Mouse (Mus musculus) kidney, postnatal 4 days (tissue): ENCODE data around the gene Gapdh.
A peak's percentile ranks its signal among the peaks of the same experiment; 100 is the strongest.
"Not testable (repeated sequence)": the region's sequence is repeated elsewhere in the genome, so short reads cannot be mapped to it uniquely, and the experiment has no call there.

Source experiments
- DNase-seq, 2 experiments: peaks; one replicate each; pipeline ENCODE4 v3.0.0; 2021; ENCODE audit warnings: mixed read lengths in 2 of 2

The Gapdh gene

GRCm38 (mm10) chr6:125166861-125167650 lies 789 bp upstream of the Gapdh start:
- DNase-seq: peak in 1 of 2 experiments; percentile 40

GRCm38 (mm10) chr6:125165328-125165891 lies 857 bp downstream of the Gapdh start:
- DNase-seq: peak; percentile 97 to 98

- peak; percentile 76 to 88 for DNase-seq
Observed at GRCm38 (mm10) chr6:125164672-125165327, 1.5 kb downstream of the Gapdh start.

GRCm38 (mm10) chr6:125163801-125164657 lies 2.2 kb downstream of the Gapdh start:
- peak in 1 of 2 experiments; percentile 57 for DNase-seq

- DNase-seq: not testable (repeated sequence)
Observed at GRCm38 (mm10) chr6:125162615-125163305, 3.5 kb downstream of the Gapdh start.

GRCm38 (mm10) chr6:125161971-125162370 lies 4.3 kb downstream of the Gapdh start:
- peak; percentile 82 to 84 for DNase-seq

- DNase-seq: peak; percentile 73 to 82
Observed at GRCm38 (mm10) chr6:125160854-125161760, 5.2 kb downstream of the Gapdh start.

GRCm38 (mm10) chr6:125160558-125160853 lies 5.8 kb downstream of the Gapdh start:
- DNase-seq: no peak

GRCm38 (mm10) chr6:125159773-125160557 lies 6.3 kb downstream of the Gapdh start:
- DNase-seq: no peak

- no peak for DNase-seq
Observed at GRCm38 (mm10) chr6:125158944-125159492, 7.2 kb downstream of the Gapdh start.

- peak in 1 of 2 experiments; percentile 45 for DNase-seq
Observed at GRCm38 (mm10) chr6:125156903-125157614, 9.2 kb downstream of the Gapdh start.

- no peak for DNase-seq
Observed at GRCm38 (mm10) chr6:125156491-125156890, 9.8 kb downstream of the Gapdh start.

- DNase-seq: no peak
Observed at GRCm38 (mm10) chr6:125155262-125155661, 11.0 kb downstream of the Gapdh start.

- DNase-seq: peak in 1 of 2 experiments; percentile 49
Observed at GRCm38 (mm10) chr6:125154550-125154949, 11.7 kb downstream of the Gapdh start.

- no peak for DNase-seq
Observed at GRCm38 (mm10) chr6:125153682-125154081, 12.6 kb downstream of the Gapdh start.

GRCm38 (mm10) chr6:125153018-125153389 lies 13.3 kb downstream of the Gapdh start:
- no peak for DNase-seq

GRCm38 (mm10) chr6:125152212-125153017 lies 13.9 kb downstream of the Gapdh start:
- peak in 1 of 2 experiments; percentile 45 for DNase-seq

- no peak for DNase-seq
Observed at GRCm38 (mm10) chr6:125149569-125149950, 16.7 kb downstream of the Gapdh start.
